In the genomic region with DNA sequence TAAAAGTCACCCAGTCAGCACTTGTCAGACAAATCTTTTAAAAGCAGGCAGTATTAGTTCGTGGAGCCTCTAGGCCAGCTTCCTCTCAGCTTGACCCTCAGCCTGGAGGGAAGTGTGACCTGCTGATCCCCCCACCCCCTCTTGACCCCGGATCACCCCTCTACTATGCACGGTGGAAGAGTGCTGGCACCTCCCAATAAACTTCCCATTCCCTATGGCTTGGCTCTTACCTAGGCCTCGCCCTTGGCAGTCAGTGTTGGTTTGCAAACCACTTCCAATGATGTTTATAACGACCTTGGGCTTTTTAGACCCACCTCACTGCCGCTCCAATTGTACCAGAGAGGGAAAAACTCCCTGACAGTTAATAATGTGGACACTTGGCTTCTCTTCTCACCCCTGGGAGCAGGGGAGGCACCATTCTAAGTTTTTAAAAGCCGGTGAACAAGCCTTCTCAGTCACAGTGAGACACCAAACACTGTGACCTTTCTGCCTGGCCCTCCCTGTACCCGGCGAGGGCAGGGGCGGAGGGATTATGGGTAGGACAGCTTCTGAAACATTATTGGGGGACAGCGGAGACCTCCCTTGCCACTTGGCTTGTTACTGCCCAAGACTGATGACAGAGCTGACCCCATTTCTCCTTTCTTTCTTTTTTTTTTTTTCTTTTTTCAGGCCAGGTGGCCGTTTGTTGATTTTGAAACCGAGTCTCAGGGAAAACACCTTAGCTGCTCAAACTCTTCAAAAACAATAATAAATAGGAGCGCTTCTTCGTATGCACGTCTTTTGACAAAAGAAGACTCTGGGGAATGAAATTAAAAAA, we compare ENCODE assay signal across 8 mouse cellular contexts.
DNase-seq lines count a peak whose midpoint lies in the region; ATAC-seq lines count a peak whose summit lies in the region.

No protein-coding gene starts in this region.

- no peaks in the 10 kb centered on the region for H3K9me3 ChIP-seq in kidney, embryonic 15.5 days (replicated peaks)
- H3K9me3 ChIP-seq in neural tube, embryonic 11.5 days (ENCODE audit: control insufficient read depth, low read length): no peaks in the 10 kb centered on the region

- 16% methylated on average over 16 of the region's 16 CpGs for WGBS in kidney, embryonic 15.5 days
- 11% methylated on average over 16 of the region's 16 CpGs for WGBS in neural tube, embryonic 11.5 days

- peak; percentile 50 for ATAC-seq in kidney, embryonic 15.5 days (replicated peaks; ENCODE audit: low FRiP score)
- peak; percentile 34 for ATAC-seq in activated CD4-positive, CD25-positive, alpha-beta regulatory T cell, adult 4 months
- ATAC-seq in neural tube, embryonic 11.5 days (ENCODE audit: insufficient read depth, low FRiP score, low TSS enrichment): peak; percentile 58

- H3K9ac ChIP-seq in kidney, embryonic 15.5 days: no peak overlapping the region
- peak overlapping the region; percentile 33 for H3K9ac ChIP-seq in neural tube, embryonic 11.5 days (ENCODE audit: low read length)

- no peak overlapping the region for H3K4me3 ChIP-seq in kidney, embryonic 15.5 days (replicated peaks)
- no peak overlapping the region for H3K4me3 ChIP-seq in neural tube, embryonic 11.5 days (ENCODE audit: low read depth, low read length)

- no peaks in the 10 kb centered on the region for H3K36me3 ChIP-seq in kidney, embryonic 15.5 days
- H3K36me3 ChIP-seq in neural tube, embryonic 11.5 days (ENCODE audit: control insufficient read depth, insufficient read depth, low read length): no peaks in the 10 kb centered on the region

- peak overlapping the region; percentile 40 for H3K4me2 ChIP-seq in kidney, embryonic 15.5 days
- peak overlapping the region; percentile 19; the same call in 1 of the 2 replicates for H3K4me2 ChIP-seq in neural tube, embryonic 11.5 days (ENCODE audit: low read depth)

- DNase-seq in kidney, adult 18-20 months: no peak
- DNase-seq in induced T-regulatory cell, adult 2 months (ENCODE audit: low read depth): peak; percentile 68
- DNase-seq in neural tube, embryonic 11.5 days (ENCODE audit: low spot score): peak; percentile 63
- DNase-seq in adrenal gland, postnatal 36 days: no peak
- DNase-seq in ovary, postnatal 10 days (ENCODE audit: low spot score): no peak
- no peak for DNase-seq in natural killer cell, adult 2 months (ENCODE audit: low spot score in 2 of 2)

- H3K27me3 ChIP-seq in kidney, embryonic 15.5 days: no peaks in the 10 kb centered on the region
- H3K27me3 ChIP-seq in neural tube, embryonic 11.5 days (ENCODE audit: control insufficient read depth, insufficient read depth, low read length): no peaks in the 10 kb centered on the region

- peak overlapping the region; percentile 85 for H3K27ac ChIP-seq in kidney, embryonic 15.5 days
- peak overlapping the region; percentile 89 for H3K27ac ChIP-seq in neural tube, embryonic 11.5 days (ENCODE audit: low read depth, low read length)

- peaks cover 38% of the 10 kb centered on the region for H3K4me1 ChIP-seq in kidney, embryonic 15.5 days
- H3K4me1 ChIP-seq in neural tube, embryonic 11.5 days (ENCODE audit: control insufficient read depth, insufficient read depth, low read length): peaks cover 13% of the 10 kb centered on the region

Comparison
In these comparisons a context has a peak if more than half of its experiments do, and no peak if none do; other contexts are left out.
1. DNase-seq: peak in induced T-regulatory cell, adult 2 months (single experiment) and neural tube, embryonic 11.5 days (single experiment); none in kidney, adult 18-20 months (single experiment), adrenal gland, postnatal 36 days (0 of 2), ovary, postnatal 10 days (single experiment) and natural killer cell, adult 2 months (0 of 2).
2. Peak in every context shown above with its lines, with median percentiles within 50 percentile points of each other: ATAC-seq.